Mouse (Mus musculus): Measurements from ENCODE around the gene Dkk3. TPM values are rescaled to one million over a fixed set of nuclear protein-coding genes. Genes with fewer than 3 reads are reported as not detected.

Dkk3 gene
- total and polyA plus RNA-seq, 2 experiments: 0.39 to 0.65 TPM

DNA sequence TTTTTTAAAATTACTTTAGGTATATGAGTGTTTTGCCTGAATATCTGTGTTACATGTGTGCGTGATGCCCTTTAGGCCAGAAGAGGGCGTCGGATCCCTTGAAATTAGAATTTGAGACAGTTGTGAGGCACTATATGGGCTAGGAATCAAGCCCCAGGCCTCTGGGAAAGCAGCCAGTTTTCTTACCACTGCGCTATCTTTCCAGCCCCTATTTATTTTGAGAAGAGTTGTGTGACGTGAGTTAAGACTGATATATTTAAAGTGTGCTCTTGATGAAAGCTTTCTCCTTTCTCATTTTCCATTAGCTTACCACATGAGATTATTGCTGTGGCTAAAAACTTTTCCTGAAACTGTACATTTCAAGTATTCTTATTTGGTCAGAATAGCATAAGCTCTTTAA, 84.0 kb downstream of the Dkk3 start:
- no peak for DNase-seq (ENCODE audit: extremely low read depth, low read depth, low spot score)
- Histone ChIP-seq H3K9ac (ENCODE audit: low read depth, low read length) (no peak overlapping the region), H3K79me2 (ENCODE audit: control insufficient read depth, insufficient read depth, low read length) (no peaks in the 10 kb centered on the region), H3K4me3 (ENCODE audit: insufficient read depth, low read depth, low read length) (no peak overlapping the region), H3K27ac (replicated peaks; ENCODE audit: insufficient read depth, low read depth, low read length) (no peak overlapping the region), H3K36me3 (ENCODE audit: control insufficient read depth, insufficient read depth, low read length) (peaks cover 42% of the 10 kb centered on the region), H3K4me1 (ENCODE audit: control insufficient read depth, insufficient read depth, low read length) (no peaks in the 10 kb centered on the region), H3K27me3 (ENCODE audit: control insufficient read depth, insufficient read depth, low read length) (no peaks in the 10 kb centered on the region)
- WGBS: 90% methylated on average over 5 of the region's 5 CpGs
- TF ChIP-seq CTCF (IDR thresholded peaks at IDR 0.05; ENCODE audit: low read depth, low read length) (no peak), POLR2A (IDR thresholded peaks at IDR 0.05; ENCODE audit: extremely low read depth, insufficient read depth, low read length) (no peak)

Other genes starting within 250 kb of the Dkk3 start
- gene Usp47, start 135.6 kb downstream of the Dkk3 start, total RNA-seq (2014; rRNA removed): 50.9 and 56.3 TPM in 2 replicates
- 9.4 TPM in 2 replicates for gene Usp47, start 135.6 kb downstream of the Dkk3 start, polyA plus RNA-seq (2012; rRNA removed)
- gene Mical2, start 66.8 kb upstream of the Dkk3 start, total RNA-seq (2014; rRNA removed): 4.1 and 4.5 TPM in 2 replicates
- gene Mical2, start 66.8 kb upstream of the Dkk3 start, polyA plus RNA-seq (2012; rRNA removed): 6.9 and 7.9 TPM in 2 replicates

Data from liver, adult 2 months (tissue).